Mouse (Mus musculus) E14TG2a.4 (cell line): ENCODE measurements around the gene Ndufaf8.

ENCODE experiments used
- CTCF ChIP-seq: conservative IDR thresholded peaks from 2 replicates; pipeline ENCODE4 v1.5.1; 2014; ENCODE audit warnings: low read length
- NANOG ChIP-seq: IDR thresholded peaks from 2 replicates; pipeline ENCODE4 v1.6.1; 2014; ENCODE audit warnings: borderline replicate concordance, low read length, mixed read lengths
- POU5F1 ChIP-seq: IDR thresholded peaks from 2 replicates; pipeline ENCODE4 v1.6.1; 2014; ENCODE audit warnings: low read length, borderline replicate concordance

DNA sequence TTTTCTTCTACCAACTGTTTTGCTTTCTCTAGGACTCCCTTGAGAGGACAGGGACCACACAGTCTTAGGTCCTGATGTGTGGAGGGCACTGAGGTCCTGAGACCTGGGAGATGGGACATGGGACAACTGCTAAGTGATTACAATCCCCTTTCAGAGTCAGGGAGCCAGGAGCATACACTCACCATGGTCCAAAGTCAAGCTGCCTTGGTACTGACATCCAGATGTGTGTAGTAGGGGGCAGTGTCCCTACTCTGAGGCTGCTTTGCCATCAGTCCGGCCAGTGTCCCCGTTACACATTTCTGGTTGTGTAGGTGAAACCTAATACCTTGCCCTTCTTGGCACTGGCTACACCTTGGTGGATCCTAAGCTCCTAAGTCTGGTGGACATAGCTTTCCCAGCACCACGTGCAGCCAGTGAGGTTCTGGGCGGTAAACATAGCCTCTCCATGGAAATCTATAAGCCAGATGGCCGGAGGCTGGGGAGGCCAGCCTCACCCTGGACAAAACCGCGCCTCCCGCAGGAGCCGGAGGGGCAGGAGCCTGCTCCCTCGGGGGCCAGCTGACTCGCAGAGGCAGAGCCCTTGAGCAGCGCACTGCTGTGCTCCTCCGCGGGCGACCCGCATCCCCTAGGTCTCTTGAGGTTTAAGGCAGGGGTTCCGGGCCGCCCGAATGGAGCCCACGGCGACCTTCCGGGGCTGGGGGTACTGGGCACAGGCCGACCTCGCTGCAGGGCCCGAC lies 12.7 kb upstream of the Ndufaf8 start:
- TF ChIP-seq CTCF, result no peak
- no peak for TF ChIP-seq POU5F1
- no peak for TF ChIP-seq NANOG
